Mouse (Mus musculus): ENCODE measurements at regions not wholly inside any gene's neighbourhood (a gene's known extent, or its start where the extent isn't known, plus 50 kb on each side); places are given as distances from the start of the nearest gene placed in this dataset.

DNA sequence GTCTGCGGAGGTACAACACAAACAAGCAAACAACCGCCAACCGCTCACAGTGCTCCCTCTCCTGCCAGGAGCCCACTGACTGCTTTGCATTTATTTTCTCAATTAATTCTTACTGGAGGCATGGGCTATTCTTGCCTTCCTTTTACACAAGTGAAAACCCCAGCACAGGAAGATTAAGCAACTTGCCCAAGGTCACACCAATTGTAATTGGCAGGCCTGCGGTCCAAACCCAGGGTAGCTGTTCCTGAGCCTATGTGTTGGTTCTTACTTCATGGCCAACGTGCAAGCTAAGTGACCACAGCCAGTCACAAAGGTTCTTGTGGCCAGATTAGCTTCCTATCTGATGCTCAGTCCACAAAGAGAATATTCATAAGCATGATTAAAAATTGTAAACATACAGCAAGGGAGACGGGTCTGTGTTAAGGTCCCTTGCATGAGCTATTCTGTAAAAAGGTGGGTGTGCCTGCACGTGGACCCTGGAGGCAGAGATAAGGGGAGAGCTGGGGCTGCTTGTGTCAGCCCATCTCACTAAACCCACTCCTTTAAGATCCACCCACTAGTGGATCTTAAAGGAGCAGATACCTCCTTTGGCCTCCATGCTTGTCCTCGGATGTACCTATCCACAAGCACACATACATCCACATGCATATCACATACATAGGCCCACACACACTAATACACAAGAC, 190.2 kb upstream of the Jade1 start:
- no peaks in the 10 kb centered on the region for H3K9me3 ChIP-seq (replicated peaks; ENCODE audit: low read length)
- H3K9ac ChIP-seq (ENCODE audit: insufficient read depth, low read depth), result no peak overlapping the region
- DNase-seq (ENCODE audit: extremely low read depth), result no peak
- TF ChIP-seq SMC3 (IDR thresholded peaks at IDR 0.05; ENCODE audit: low read depth, low read length) (no peak), JUN (IDR thresholded peaks at IDR 0.05; ENCODE audit: insufficient read depth, low read depth, low read length) (no peak), NELFE (IDR thresholded peaks at IDR 0.05; ENCODE audit: low read depth, low read length) (no peak), TBP (conservative IDR thresholded peaks at IDR 0.05; ENCODE audit: low read depth, low read length) (no peak), ZC3H11A (IDR thresholded peaks at IDR 0.05; ENCODE audit: low read depth, low read length) (no peak), MYC (IDR thresholded peaks at IDR 0.05; ENCODE audit: low read depth, low read length) (no peak), TCF12 (IDR thresholded peaks at IDR 0.05; ENCODE audit: low read depth, low read length) (no peak), ZKSCAN1 (IDR thresholded peaks at IDR 0.05; ENCODE audit: borderline replicate concordance, low read depth, low read length) (no peak), UBTF (IDR thresholded peaks at IDR 0.05; ENCODE audit: low read depth, low read length) (no peak), MEF2A (IDR thresholded peaks at IDR 0.05; ENCODE audit: borderline replicate concordance, low read depth, low read length) (no peak), POLR2A (IDR thresholded peaks at IDR 0.05; ENCODE audit: low read depth, low read length) (no peak), ELF1 (IDR thresholded peaks at IDR 0.05; ENCODE audit: low read depth, low read length) (no peak), BHLHE40 (IDR thresholded peaks at IDR 0.05; ENCODE audit: low read depth, low read length) (no peak), JUND (conservative IDR thresholded peaks at IDR 0.05; ENCODE audit: low read depth, low read length) (no peak), KAT2A (IDR thresholded peaks at IDR 0.05; ENCODE audit: insufficient replicate concordance, low read length) (no peak), CTCF (conservative IDR thresholded peaks at IDR 0.05 in 1 of 2, IDR thresholded peaks at IDR 0.05 in 1 of 2; ENCODE audit: low read depth in 2 of 2, low read length in 2 of 2) (no peak), RAD21 (IDR thresholded peaks at IDR 0.05; ENCODE audit: low read depth, low read length) (no peak), USF1 (IDR thresholded peaks at IDR 0.05; ENCODE audit: low read depth, low read length) (no peak)
- H3K4me2 ChIP-seq (ENCODE audit: insufficient read depth, low read depth, poor library complexity, severe bottlenecking), result no peak overlapping the region
- in situ Hi-C loops (cut with MboI; ENCODE audit: low pct_ligation_motif_present, low pct_unique_long_range_greater_than_20kb, low sequenced_read_pairs) (loop anchor here (25.0 kb wide), 1 partner anchor 197 kb away; the partner anchor contains the start of gene Jade1), dilution Hi-C loops (cut with MboI; ENCODE audit: extremely low pct_ligation_motif_present, extremely low pct_unique_long_range_greater_than_20kb, low sequenced_read_pairs) (no loop called here)
- H3K4me3 ChIP-seq (replicated peaks in 1 of 3; ENCODE audit: low read depth in 2 of 3, low read length in 2 of 3, poor library complexity in 1 of 3), result no peak overlapping the region
- H3K4me1 ChIP-seq (ENCODE audit: control insufficient read depth in 1 of 2, insufficient read depth in 2 of 2), result peaks cover 10 to 28% of the 10 kb centered on the region in 2 experiments; a peak in 3 of 4 replicates
- no peaks in the 10 kb centered on the region for H3K27me3 ChIP-seq (replicated peaks)
- no peaks in the 10 kb centered on the region for H3K36me3 ChIP-seq (replicated peaks in 1 of 2; ENCODE audit: control insufficient read depth in 1 of 2, insufficient read depth in 1 of 2, low read length in 1 of 2)
- H3K27ac ChIP-seq (ENCODE audit: insufficient read depth, low read depth), result no peak overlapping the region
- H3K79me2 ChIP-seq (replicated peaks; ENCODE audit: control insufficient read depth, extremely low read depth, insufficient read depth, poor library complexity, severe bottlenecking), result no peaks in the 10 kb centered on the region

GRCm38 (mm10) chr3:41363947-41364346, 191.6 kb upstream of the Jade1 start:
- Histone ChIP-seq H3K27ac (ENCODE audit: insufficient read depth, low read depth) (no peak overlapping the region), H3K9me3 (replicated peaks; ENCODE audit: low read length) (no peaks in the 10 kb centered on the region), H3K27me3 (replicated peaks) (no peaks in the 10 kb centered on the region), H3K4me3 (replicated peaks in 1 of 3; ENCODE audit: low read depth in 2 of 3, low read length in 2 of 3, poor library complexity in 1 of 3) (no peak overlapping the region), H3K79me2 (replicated peaks; ENCODE audit: control insufficient read depth, extremely low read depth, insufficient read depth, poor library complexity, severe bottlenecking) (no peaks in the 10 kb centered on the region), H3K4me1 (ENCODE audit: control insufficient read depth in 1 of 2, insufficient read depth in 2 of 2) (peaks cover 10 to 28% of the 10 kb centered on the region in 2 experiments; a peak in 3 of 4 replicates), H3K4me2 (ENCODE audit: insufficient read depth, low read depth, poor library complexity, severe bottlenecking) (no peak overlapping the region), H3K36me3 (replicated peaks in 1 of 2; ENCODE audit: control insufficient read depth in 1 of 2, insufficient read depth in 1 of 2, low read length in 1 of 2) (no peaks in the 10 kb centered on the region), H3K9ac (ENCODE audit: insufficient read depth, low read depth) (no peak overlapping the region)
- TF ChIP-seq ELF1 (IDR thresholded peaks at IDR 0.05; ENCODE audit: low read depth, low read length) (no peak), MAX (IDR thresholded peaks at IDR 0.05; ENCODE audit: low read length) (no peak)
- in situ Hi-C loops (cut with MboI; ENCODE audit: low pct_ligation_motif_present, low pct_unique_long_range_greater_than_20kb, low sequenced_read_pairs), result loop anchor here (25.0 kb wide), 1 partner anchor 198 kb away; the partner anchor contains the start of gene Jade1
- dilution Hi-C loops (cut with MboI; ENCODE audit: extremely low pct_ligation_motif_present, extremely low pct_unique_long_range_greater_than_20kb, low sequenced_read_pairs), result no loop called here
- DNase-seq (ENCODE audit: extremely low read depth), result no peak

Data from CH12.LX (cell line).